Mouse (Mus musculus) liver, adult 2 months (tissue): ENCODE results near the gene Ntn5.

Experiments
- CTCF ChIP-seq: fragments of 200-500 bp; IDR thresholded peaks from 2 replicates; pipeline ENCODE4 v1.5.1; 2011; ENCODE audit warnings: low read depth, low read length, control low read depth
- POLR2A ChIP-seq: fragments of 200-500 bp; IDR thresholded peaks from 2 replicates; pipeline ENCODE4 v1.6.1; 2011; ENCODE audit warnings: low read length, control low read depth; ENCODE audit not compliant: insufficient read depth; ENCODE audit errors: extremely low read depth

DNA sequence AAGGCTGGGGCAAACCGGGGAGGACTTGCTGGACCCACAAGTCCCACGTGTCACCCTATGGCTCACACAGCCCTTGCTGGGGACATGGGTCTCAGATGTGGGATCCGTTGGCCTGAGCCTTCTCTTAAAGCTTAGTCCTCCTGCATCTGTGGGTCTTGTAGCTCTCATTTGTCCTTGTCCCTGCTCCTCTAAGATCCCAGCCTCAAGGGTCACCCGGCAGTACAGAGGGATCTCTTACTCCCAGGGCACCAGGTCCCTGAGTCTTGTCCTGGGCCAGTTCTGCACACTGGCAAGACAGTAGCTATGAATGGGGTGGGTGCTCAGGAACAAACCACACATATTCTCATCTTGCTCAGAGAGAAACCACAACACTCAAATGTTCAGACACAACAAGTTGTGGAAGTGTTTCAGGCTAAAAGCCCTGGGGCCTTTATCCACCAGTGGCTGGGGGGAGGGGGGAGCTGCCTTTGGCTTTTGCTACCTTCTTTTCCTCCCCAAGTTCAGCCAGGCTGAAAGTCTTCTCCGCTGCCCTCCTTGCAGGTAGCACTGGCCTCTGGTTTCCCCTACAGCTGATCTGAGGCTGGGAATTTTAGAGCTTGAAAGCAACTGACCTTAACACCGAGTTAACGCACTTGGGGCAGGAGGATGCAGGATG lies at the start of gene Ntn5:
- TF ChIP-seq CTCF (no peak), POLR2A (no peak)
